Mouse (Mus musculus): Measurements from ENCODE around the gene Hbb-bt.

GRCm38 (mm10) chr7:103812174-103812573 lies 1.6 kb downstream of the Hbb-bt start:
- TF ChIP-seq CTCF (IDR thresholded peaks at IDR 0.05; ENCODE audit: insufficient read depth, low read depth, low read length) (no peak), POLR2A (IDR thresholded peaks at IDR 0.05; ENCODE audit: insufficient read depth, low read depth, low read length) (no peak)

Measured in olfactory bulb, adult 2 months (tissue).